Mouse (Mus musculus): Measurements from ENCODE around the gene Per2. TPM values are rescaled to one million over a fixed set of nuclear protein-coding genes. Genes with fewer than 3 reads are reported as not detected.
"Not testable (repeated sequence)": the region's sequence is repeated elsewhere in the genome, so short reads cannot be mapped to it uniquely, and the experiment has no call there.

Per2 gene
- total RNA-seq (2022) = 10 to 100 TPM; 42.5 to 75.0 (median 45.4) TPM

GRCm38 (mm10) chr1:91459059-91459809 lies at the start of gene Per2:
Gene Per2, minus strand, starts transcription at chr1:91459324.
- DNase-seq = peak; percentile 98

- DNase-seq = no peak
These were observed 45.5 kb upstream of the Per2 start for GRCm38 (mm10) chr1:91504615-91505014.

GRCm38 (mm10) chr1:91498579-91498978 lies 39.5 kb upstream of the Per2 start:
- DNase-seq = no peak

- DNase-seq = no peak
These were observed 36.2 kb upstream of the Per2 start for GRCm38 (mm10) chr1:91495321-91495720.

GRCm38 (mm10) chr1:91494457-91495140 lies 35.5 kb upstream of the Per2 start, which contains the start of gene Traf3ip1:
Gene Traf3ip1, plus strand, starts transcription at chr1:91494647.
- peak; percentile 90 for DNase-seq

- no peak for DNase-seq
These were observed 34.8 kb upstream of the Per2 start for GRCm38 (mm10) chr1:91493938-91494337.

GRCm38 (mm10) chr1:91492740-91493139 lies 33.6 kb upstream of the Per2 start:
- no peak for DNase-seq

- no peak for DNase-seq
These were observed 31.2 kb upstream of the Per2 start for GRCm38 (mm10) chr1:91490322-91490721.

- DNase-seq = no peak
These were observed 27.0 kb upstream of the Per2 start for GRCm38 (mm10) chr1:91486165-91486564.

GRCm38 (mm10) chr1:91485422-91485821 lies 26.3 kb upstream of the Per2 start:
- no peak for DNase-seq

- no peak for DNase-seq
These were observed 24.9 kb upstream of the Per2 start for GRCm38 (mm10) chr1:91484011-91484346.

GRCm38 (mm10) chr1:91483304-91484010 lies 24.3 kb upstream of the Per2 start:
- peak; percentile 80 for DNase-seq

GRCm38 (mm10) chr1:91482616-91483211 lies 23.6 kb upstream of the Per2 start:
- no peak for DNase-seq

GRCm38 (mm10) chr1:91478958-91479357 lies 19.8 kb upstream of the Per2 start:
- DNase-seq = no peak

GRCm38 (mm10) chr1:91478145-91478544 lies 19.0 kb upstream of the Per2 start:
- not testable (repeated sequence) for DNase-seq

GRCm38 (mm10) chr1:91469888-91470419 lies 10.8 kb upstream of the Per2 start:
- DNase-seq = no peak

GRCm38 (mm10) chr1:91466186-91466585 lies 7.1 kb upstream of the Per2 start:
- no peak for DNase-seq

- DNase-seq = no peak
These were observed 6.1 kb upstream of the Per2 start for GRCm38 (mm10) chr1:91465244-91465643.

- DNase-seq = no peak
These were observed 5.3 kb upstream of the Per2 start for GRCm38 (mm10) chr1:91464436-91464835.

- DNase-seq = peak; percentile 79
These were observed 4.3 kb upstream of the Per2 start for GRCm38 (mm10) chr1:91463336-91463995.

GRCm38 (mm10) chr1:91460564-91460963 lies 1.4 kb upstream of the Per2 start:
- DNase-seq = no peak

GRCm38 (mm10) chr1:91460069-91460468 lies 945 bp upstream of the Per2 start:
- no peak for DNase-seq
